Mouse (Mus musculus) activated CD4-positive, CD25-positive, alpha-beta regulatory T cell, adult 9 weeks (primary cell): ENCODE measurements around the gene Gtf3c5. TPM values are rescaled to one million over a fixed set of nuclear protein-coding genes. Genes with fewer than 3 reads are reported as not detected.

Source experiments
- polyA plus RNA-seq: library from polyadenylated mRNA; unstranded; fragments of 100-300 nt; shearing (Covaris generic); gene quantifications from one replicate; pipeline ENCODE4 v1.2.1, GENCODE M21; 2017

Gene Gtf3c5
- polyA plus RNA-seq, result 29.6 TPM

DNA sequence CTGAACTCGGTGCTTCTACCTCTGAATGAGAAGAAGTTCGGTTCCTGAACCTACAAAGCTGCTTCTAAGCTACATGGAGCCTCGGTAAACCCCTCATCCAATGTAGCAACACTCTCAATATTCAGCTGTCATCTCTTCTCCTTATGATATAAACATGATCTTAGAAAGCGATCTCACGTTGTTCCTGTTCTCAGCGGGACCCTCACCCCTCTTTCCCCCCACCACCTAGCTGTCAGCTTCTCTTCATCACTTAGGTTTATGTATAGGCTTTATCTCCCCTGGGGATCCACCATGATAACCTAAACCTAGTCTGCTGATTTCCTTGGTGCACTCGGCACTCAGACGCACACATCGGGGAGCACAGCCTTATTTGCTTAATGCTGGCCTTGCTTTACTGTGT lies at the start of gene Gtf3c5:
Gene Gtf3c5 (minus strand): TSS at position 101 of the 400 bp plus-strand sequence.

DNA sequence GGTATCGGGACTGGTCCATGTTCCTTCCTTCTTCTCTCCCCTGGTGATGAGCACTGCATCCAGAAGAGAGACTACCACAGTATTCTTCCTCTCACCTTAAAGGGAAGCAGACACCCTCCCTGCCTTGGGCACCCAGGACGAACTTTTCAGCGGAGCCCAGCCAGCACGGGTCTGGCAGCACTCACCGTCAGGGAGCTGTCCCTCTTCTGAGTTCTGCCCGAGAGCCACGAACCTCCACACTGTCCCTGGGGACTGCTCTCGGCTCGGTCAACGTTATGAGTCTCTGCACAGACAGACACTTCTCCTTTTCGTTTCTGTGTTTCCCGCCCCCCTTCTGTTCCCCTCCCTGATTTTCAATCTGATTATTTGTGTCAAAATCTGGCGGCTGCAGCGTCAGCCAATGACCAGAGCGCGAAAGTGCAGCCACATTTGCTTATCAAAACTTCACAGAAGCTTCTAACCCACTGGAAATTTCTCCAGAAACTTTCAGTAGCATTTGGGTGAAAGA lies 38.2 kb upstream of the Gtf3c5 start, which contains the start of gene Gfi1b:
Gene Gfi1b (minus strand): TSS at position 319 of the 508 bp plus-strand sequence.

DNA sequence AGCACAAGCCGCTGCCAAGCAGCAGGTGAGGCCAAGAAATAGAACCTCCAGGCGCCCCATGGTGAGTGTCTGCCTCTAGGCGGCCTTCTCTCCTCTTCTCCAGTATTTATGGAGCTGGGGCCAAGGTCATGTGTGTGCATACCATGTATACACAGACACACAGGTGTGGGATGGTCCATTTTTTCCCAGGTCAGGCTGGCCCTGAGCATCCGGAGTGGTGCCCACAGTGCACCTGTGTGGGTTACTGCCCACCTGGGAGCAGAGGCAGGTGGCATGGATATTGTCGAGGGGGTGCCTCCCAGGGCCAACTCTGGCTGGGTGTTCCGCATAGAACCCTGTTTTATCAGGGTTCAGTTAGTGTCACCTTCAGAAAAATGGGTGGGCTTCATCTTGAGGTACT lies 20.2 kb downstream of the Gtf3c5 start, which contains the start of gene Cel:
Gene Cel (minus strand): TSS at position 101 of the 400 bp plus-strand sequence.

Other genes starting within 250 kb of the Gtf3c5 start
- gene Ppp1r26, start 137.0 kb downstream of the Gtf3c5 start, polyA plus RNA-seq, result 0.21 TPM
- gene 1700007K13Rik, start 117.4 kb downstream of the Gtf3c5 start, polyA plus RNA-seq, result not detected
- gene Mrps2, start 115.7 kb downstream of the Gtf3c5 start, polyA plus RNA-seq, result 37.1 TPM
- gene Gbgt1, start 86.9 kb downstream of the Gtf3c5 start, polyA plus RNA-seq, result not detected
- gene Gm10134, start 77.7 kb downstream of the Gtf3c5 start, polyA plus RNA-seq, result not detected
- gene Ralgds, start 70.6 kb downstream of the Gtf3c5 start, polyA plus RNA-seq, result 5.5 TPM
- gene Cel, start 20.3 kb downstream of the Gtf3c5 start, polyA plus RNA-seq, result not detected
- gene Gfi1b, start 38.2 kb upstream of the Gtf3c5 start, polyA plus RNA-seq, result 0.43 TPM
- 32.7 TPM for gene Tsc1, start 57.5 kb upstream of the Gtf3c5 start, polyA plus RNA-seq
- gene Spaca9, start 116.0 kb upstream of the Gtf3c5 start, polyA plus RNA-seq, result not detected
- gene Ak8, start 116.4 kb upstream of the Gtf3c5 start, polyA plus RNA-seq, result not detected